Mouse (Mus musculus) CH12F3 (cell line): ENCODE measurements around the gene Lpcat4.

Experiments used
- in situ Hi-C: fragments of 300-500 bp; cut with MboI; formaldehyde crosslinking; loops from 2 replicates; pipeline ENCODE4 v1.14.3; 2020; ENCODE audit warnings: low sequenced_read_pairs

Gene Lpcat4

DNA sequence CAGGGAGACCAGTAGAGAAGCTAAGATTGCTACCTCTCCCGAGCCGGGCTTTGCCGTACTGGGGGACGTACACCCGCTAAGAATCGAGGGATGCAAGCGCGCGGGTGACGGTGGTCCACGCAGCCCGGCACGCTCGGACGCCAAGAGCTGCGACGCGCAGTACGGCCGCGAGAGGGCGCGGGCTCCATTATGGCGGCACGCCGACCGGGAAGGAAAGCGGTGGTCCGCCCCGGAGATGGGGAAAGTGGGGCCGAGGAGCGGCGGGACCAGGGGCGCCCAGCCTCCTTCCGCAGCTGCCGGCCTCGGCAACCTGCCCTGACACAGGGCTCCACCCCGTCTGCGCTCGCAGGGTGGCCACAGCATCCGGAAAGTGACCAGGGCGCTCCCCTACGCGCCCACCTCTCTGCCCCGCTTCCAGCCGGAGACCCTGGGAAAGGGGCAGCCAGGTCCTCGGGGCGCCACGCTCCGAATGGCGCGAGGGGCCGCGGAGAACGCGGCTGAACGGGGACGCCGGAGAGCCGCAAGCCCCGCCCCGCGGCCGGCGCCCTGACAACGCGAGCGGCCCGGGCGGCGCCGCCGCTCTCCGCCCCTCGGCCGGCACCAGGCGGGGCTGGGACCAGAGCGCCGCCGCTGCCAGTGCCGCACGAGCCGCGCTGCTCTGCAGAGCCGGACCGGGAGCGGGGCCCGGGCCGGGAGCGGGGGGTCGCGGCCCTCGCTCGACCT, at the start of gene Lpcat4:
Lpcat4 (plus strand) TSS at position 257 of the 723 bp plus-strand sequence.
- in situ Hi-C loops: no loop called here

DNA sequence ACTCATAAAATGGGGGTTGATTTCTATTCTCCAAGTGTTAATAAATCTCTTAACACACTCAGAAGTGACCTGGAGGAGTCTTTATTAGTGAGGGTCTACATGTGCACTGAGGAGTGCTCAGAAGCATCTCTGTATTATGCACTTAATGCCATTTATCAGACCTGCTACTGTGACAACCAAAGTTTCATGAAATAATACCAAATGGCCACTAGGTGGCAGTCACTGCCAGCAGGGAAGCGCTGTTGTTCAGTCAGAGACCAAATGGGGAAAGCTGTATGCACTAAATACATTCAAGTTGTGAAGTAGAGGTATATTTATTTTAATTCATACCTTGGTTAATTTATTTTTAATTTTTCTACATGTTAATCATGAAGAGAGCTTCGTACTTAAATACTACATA, 42.4 kb upstream of the Lpcat4 start:
- in situ Hi-C loops: no loop called here

DNA sequence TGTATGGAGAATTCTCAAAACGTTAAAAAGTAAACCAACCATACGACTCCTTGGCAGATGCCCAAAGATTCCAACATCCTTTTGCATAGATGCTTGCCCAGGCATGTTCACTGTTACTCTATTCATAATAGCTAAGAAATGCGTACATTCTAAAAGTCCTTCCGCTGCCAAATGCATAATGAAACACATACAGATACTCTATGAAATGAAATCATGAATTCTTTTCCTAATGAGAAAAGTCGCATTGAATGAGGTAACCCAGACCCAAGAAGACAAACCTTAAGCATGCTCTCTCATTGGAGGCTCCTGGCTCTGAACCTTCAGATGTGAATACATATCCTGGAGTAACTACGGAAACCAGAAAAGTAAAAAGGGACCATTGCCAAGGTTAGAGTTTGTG, 36.2 kb upstream of the Lpcat4 start:
- in situ Hi-C loops: no loop called here

DNA sequence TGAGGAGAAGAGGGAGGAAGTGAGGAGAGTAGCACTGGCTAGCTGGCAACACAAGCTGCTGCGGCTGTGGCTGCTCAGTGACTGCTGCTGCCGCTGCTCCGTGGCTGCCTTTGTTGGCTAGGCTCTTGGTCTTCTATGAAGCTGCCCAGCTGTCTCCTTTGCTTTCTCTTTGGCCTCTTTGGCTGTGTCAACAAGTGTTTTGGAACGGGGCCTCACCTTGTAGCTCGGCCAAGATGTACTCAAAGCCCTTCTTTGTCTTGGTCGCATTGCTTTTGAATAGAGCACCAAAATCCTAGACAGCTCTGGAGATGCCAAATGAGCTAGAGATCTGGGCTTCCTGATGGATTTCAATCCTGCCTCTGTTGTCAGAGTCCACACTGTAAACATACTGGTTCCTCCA, 29.1 kb upstream of the Lpcat4 start:
- in situ Hi-C loops: no loop called here

DNA sequence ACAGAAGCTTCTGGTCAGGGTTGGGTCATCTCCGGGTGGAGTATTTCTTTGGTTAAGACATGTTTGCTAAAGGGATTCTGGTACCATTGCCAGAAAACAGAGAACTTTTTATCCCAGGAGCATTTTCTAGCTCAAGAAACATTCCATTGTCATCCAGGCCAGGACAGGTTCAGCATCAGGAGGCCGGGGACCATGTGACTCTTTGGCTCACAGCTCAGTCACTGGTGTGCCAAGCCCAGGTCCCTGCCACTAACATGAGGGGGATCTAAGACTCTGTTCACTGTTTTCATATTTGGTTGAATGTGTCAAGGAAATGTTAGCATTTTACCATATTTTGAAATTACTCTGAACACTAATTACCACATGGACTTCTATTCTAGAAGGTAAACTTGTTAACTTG, 28.6 kb upstream of the Lpcat4 start:
- in situ Hi-C loops: no loop called here

DNA sequence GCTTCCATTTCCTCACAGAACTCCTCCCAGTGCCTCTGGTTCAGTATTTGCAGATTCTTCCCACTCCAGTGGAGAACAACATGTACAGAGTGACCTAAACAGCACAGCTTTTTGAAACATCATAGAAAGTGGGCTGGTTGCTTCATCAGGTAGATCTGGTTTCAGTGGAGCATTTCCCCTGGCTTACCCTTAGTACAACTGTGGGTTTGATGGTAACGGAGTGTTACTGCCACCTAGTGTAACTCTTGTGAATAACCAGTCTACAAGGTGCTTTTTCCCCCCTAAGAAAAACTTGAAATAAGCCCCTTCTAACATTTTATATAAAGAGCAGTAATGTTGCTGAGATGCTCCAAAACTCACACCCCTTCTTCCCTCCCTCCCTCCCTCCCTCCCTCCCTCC, 23.3 kb upstream of the Lpcat4 start:
- in situ Hi-C loops: no loop called here

DNA sequence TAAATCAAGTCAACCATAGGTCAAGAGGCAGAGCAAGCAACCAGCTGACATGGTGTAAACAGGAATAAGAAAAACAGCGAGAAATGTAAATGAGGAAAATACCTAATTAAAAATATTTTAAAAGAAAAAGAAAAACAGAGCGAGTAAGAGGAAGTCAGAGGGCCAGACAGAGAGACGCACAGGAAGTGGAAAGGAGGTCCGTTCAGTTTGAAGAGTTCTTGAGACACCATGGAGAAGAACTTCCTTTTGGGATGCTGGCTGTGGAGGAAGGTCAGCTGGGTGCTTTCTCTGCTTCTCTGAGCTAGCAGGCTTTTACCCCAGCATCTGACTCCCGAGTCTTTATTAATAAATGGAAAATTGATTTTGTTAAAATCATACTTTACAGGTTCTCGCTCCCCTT, 21.7 kb upstream of the Lpcat4 start:
- in situ Hi-C loops: no loop called here

DNA sequence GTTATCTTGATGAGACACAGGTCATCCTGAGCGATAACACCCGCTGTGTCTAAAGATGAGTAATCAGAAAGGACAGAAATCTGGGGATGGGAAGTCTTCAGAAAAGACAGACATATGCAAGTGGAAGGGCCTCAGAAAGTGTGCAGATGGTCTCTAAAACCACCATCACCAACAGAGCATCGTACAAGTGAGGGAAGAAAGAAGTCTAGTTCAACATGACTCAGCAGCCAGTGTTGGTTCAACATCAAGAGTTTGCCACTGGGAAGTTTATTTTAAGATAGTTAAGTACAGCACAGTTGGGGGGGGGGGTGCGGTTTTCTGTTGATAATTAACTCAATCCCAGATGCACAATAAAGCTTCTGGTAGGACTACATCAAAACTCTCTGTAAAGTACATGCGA, 18.4 kb upstream of the Lpcat4 start:
- in situ Hi-C loops: no loop called here

DNA sequence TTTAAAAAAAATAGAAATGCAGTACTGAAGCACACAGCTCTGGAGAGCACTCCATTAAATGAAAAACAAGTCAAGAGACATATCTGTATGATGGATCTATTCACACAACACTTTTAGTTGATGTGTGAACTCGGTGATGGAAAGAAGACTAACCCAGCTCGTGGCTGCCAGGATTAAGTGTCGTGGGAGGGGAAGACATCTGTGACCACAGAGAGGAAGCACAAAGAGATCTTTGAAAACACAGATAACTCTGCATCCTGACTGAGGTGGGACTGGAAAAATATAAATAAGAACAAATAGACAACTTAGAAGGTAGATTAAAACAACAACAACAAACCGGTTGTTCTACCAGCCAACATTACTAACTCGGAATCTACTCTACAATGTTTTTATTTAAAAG, 16.7 kb upstream of the Lpcat4 start:
- in situ Hi-C loops: no loop called here

DNA sequence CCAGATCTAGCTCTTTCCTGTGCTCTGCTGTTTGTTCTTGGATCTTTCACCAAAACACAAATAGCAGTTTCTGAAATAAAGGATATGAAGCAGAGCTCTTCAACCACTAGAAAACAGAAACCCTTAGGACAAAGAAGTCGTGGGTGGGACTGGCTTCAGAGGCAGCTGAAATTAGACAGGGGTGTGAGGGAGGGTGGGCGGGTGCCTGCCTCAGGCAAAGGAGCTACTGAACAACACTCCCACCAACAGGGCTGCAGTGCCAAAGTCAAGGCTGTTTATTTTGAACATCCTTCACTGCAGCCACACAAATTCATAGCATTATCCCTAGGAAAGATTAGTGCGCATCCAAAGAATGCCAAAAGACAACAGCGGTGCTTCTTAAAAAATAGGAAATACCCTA, 14.9 kb upstream of the Lpcat4 start:
- in situ Hi-C loops: no loop called here

DNA sequence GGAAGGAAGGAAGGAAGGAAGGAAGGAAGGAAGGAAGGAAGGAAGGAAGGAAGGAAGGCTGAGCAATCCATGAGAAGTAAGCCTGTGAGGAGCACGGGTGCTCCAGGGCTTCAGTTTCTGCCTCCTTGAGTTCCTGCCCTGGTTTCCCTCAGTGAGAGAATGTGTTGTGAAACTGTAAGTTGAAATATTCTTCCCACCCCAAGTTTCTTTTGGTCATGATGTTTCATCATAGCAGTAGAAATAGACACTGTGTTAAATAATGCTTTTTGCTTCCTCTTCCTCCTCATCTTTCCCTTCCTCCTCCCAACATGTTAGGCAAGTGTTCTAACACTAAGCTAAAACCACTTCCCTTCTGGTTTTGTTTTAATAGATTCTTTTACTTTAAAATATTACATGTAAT, 6.6 kb upstream of the Lpcat4 start:
- in situ Hi-C loops: no loop called here

DNA sequence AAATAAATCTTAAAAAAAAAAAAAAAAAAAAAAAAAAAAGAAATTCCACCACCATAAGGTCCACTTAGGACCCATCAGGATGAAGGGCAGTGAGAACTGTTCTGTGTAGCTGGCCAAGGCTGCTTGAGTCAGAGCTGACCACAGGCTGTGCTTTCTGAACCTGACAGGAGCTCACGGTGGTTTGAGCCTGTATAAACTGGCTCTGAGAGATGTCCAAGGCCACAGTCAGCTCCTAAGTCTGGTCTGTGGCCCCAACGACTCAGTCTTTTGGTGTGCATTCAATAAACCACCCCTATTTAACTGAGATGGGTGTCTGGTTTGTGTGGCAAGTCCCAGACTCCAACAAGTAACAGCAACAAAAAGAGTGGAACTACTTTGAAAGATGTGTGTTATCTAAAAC, 2.6 kb upstream of the Lpcat4 start:
- in situ Hi-C loops: no loop called here

DNA sequence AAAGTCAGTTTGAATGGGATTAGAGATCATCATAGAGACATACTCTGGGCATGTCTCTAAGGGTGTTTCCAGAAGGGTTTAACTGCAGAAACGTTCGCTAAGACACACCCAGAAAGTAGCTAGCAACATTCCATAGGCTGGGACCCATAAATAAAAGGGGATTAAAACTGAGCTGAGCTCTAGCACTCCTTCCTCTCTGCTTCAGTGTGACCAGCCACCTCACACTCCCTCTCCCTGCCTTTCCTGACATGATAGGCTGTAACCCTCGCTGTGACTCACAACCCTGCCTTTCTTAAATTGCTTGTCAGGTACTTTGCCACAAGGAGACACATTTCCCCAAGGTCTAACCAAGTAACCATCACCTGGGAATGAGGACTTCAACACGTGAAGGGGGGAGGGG, 1.3 kb upstream of the Lpcat4 start:
- in situ Hi-C loops: no loop called here

DNA sequence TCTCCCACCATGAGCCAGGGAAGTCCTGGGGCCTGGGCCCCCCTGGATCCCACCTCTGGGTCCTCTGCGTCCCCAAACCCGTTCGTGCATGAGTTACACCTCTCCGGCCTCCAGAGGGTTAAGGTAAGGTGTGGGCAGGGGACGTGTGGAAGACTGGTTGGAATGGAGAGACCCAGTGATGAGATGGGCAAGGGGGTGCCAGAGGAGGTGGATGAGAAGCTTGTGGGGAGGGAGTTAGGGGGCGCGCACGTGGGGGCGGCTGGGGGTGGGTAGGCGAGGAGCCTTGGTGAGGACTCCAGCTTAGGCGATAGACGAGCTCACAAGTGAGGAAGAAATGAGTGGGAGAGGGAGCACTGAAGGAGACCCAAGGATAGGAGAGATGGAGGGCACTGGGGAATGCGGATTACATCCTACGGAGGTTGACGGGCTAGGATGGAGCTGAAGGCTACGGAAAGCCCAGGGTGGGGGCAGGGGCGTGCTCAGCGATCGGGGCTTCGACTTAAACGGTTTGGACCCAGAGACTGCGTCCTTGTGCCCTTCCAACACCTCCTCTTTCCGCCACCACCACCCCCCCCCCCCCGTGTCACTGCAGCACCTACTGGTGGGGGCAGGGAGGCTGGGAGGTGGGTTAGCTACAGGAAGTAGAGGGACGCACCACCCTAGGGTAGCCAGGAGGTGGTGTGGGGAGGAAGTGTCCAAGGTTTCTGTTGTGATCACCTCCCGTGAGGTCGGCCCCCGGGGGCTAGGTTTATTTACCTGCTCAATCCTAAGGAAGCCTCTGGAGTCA, 860 bp downstream of the Lpcat4 start:
- in situ Hi-C loops: no loop called here

DNA sequence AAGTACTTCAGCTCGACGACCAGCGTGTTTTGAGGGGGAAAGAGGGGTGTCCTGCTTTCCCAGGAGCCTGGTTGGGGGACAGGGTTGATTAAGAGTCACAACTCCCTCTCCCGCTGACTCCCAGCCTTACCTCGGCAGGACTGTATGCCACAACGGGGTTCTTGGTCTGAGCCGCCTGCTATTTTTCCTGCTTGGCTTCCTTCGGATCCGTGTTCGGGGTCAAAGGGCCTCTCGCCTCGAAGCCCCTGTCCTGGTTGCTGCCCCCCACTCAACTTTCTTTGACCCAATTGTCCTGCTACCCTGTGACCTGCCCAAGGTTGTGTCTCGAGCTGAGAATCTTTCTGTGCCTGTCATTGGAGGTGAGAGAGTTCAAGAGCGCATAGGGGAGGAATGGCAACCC, 2.5 kb downstream of the Lpcat4 start:
- in situ Hi-C loops: no loop called here

DNA sequence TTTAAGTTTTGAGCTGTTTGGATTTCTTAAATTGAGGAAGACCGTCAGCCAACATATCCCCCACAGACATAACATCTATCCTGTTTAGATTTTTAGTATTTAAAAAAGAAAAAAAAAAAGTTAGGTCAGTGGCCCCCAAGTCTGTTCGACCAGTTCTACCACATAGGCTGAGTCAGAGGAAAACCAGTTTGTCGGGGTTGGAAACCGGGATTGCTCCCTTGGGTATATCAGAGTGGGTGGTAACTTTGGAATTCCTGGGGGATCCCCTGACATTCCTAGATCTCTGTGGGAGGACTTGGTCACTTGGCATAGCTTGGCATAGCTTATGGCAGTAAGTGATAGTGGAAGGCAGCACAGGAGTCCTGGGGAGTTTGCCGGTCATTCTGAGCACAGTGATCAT, 6.0 kb downstream of the Lpcat4 start:
- in situ Hi-C loops: no loop called here

DNA sequence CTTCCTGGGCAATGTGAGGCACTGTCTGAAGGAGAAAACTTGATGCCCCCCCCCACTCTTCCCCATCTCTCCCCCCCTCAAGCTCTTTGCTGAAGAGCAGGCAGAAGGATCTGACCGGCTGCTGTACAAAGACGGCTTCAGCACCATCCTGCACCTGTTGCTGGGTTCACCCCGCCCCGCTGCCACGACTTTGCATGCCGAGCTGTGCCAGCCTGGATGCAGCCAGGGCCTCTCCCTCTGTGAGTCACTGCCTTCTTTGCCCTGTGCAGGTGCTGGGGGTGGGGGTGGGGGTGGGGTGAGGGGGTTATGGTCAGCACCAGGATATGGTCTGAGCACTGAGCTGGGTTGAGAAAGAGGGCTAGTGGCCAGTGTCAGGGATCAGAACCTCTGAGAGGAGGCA, 6.9 kb downstream of the Lpcat4 start:
- in situ Hi-C loops: no loop called here

DNA sequence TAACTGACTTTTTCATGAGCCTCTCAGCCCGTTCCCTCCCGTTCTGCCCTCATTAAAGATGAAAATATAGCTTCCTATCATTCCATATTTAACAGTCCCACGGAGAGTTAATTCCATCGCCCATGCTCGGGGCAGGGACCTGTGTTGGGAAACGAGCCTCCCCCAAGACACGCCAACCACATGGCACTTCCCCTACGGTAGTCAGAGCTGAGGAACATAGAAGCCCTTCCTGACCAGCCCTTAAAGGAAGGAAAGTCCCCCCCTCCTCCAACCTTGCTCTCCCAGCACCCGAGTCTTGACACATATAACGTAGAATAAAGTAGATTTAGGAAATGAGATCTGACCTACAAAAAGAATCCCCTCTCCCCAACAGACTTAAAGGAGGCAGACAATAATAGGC, 8.1 kb downstream of the Lpcat4 start:
- in situ Hi-C loops: no loop called here

DNA sequence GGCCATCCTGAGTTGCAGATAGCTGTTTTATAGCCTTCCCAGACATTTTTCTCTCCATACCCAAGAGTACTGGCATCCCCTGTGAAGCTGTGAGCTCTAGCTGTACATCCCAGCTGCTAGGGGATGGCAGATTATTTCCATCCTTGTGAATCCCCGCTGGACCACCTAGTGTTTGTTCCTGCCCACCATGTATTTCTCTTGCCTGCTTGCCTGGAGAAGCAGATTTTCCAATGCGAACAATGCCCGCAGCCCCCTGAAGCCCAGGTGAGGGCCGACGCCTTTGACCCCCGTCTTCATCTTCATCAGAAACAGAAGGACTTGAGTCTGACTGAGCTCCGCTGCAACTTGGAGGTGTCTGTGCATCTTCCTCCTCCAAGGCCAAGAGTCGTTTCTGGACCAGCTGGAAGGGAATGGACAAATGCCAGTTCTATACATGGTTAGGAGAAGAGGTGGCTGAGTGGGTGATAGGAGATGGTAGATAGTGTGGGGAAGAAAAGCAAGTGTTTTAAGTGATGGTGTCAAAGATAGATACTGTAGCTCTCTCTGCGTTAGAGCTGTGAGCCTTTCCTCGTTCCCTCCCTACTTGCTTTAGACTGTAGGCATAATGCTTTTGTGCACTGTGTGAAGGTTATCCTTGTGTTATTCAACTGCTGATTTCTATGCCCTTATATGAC, 10.6 kb downstream of the Lpcat4 start:
- in situ Hi-C loops: no loop called here

DNA sequence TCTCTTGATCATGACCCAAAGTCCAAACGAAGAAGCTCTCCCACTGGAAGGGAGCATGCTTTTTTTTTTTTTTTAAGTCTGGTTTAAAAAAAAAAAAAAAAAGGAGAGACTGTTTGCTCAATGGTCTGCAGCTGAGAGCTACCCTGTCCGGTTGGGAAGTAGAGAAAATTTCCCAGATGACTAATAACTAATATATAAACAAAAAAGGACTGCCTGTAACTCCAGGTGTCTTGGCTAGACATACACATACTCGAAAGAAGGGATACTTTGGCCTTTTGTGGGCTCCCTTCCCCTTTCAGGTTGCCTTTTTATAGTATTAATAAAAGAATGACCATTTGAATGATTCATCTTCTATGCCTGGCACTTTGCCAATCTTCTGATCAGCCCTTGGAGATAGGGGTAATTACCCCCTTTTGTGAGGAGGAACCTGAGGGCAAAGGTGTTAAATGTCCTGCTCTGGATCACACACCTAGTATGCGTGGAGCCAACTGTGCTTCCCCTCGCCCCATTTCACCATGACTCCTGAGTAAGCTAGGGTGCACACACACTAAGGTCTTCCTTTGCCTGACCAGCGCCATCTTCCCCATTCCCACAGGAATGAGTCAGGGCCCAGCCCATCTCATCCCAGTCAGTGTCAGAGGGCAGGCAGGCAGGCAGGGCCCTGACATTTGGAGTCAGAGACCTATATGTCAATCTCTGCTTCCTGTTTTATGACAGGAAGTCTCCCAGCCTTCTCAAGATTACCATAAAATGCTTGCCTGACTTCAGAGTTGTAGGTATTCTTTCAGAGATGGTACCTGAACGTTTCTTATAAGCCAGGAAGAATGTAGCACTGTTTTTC, 15.6 kb downstream of the Lpcat4 start:
- in situ Hi-C loops: no loop called here
